ENCODE assay signal across 12 mouse cellular contexts in genomic region chr2:167802494-167802893, GRCm38 (mm10).
"Had no signal": no experiment of that assay in that cellular context is flagged by ENCODE, and none has a peak within 500 bp of the region (broad histone marks: within the 10 kb centered on the region; RNA-seq: fewer than 3 reads in every experiment).

No protein-coding gene starts in this region.

- H3K27me3 ChIP-seq: limb, embryonic 15.5 days; liver, embryonic 15.5 days; neural tube, embryonic 15.5 days had no signal

- H3K9me3 ChIP-seq: limb, embryonic 15.5 days; liver, embryonic 15.5 days; neural tube, embryonic 15.5 days had no signal

- H3K4me3 ChIP-seq: left cerebral cortex, adult 2 months; limb, embryonic 15.5 days; liver, embryonic 15.5 days; myocyte; neural tube, embryonic 15.5 days had no signal

- H3K9ac ChIP-seq: limb, embryonic 15.5 days; liver, embryonic 15.5 days; lung, embryonic 14.5 days; neural tube, embryonic 15.5 days had no signal

- ATAC-seq: intestine, postnatal 0 days had no signal

- H3K36me3 ChIP-seq: limb, embryonic 15.5 days; liver, embryonic 15.5 days; neural tube, embryonic 15.5 days had no signal

- DNase-seq: lung, embryonic 14.5 days; midbrain, embryonic 14.5 days; right cerebral cortex, adult 18-20 months; right cerebral cortex, postnatal 25 days; thymus, postnatal 36 days had no signal

- H3K27ac ChIP-seq: kidney, postnatal 0 days; left cerebral cortex, adult 2 months; limb, embryonic 15.5 days; neural tube, embryonic 15.5 days had no signal

- H3K4me2 ChIP-seq: limb, embryonic 15.5 days; liver, embryonic 15.5 days; lung, embryonic 14.5 days; neural tube, embryonic 15.5 days had no signal
